Mouse (Mus musculus) embryo, embryonic 10 days (tissue): ENCODE data around the gene Ube2i.

Experiments
- DNase-seq: peaks from one replicate; pipeline ENCODE4 v3.0.0-alpha.2; 2015; ENCODE audit warnings: low spot score

The Ube2i gene

DNA sequence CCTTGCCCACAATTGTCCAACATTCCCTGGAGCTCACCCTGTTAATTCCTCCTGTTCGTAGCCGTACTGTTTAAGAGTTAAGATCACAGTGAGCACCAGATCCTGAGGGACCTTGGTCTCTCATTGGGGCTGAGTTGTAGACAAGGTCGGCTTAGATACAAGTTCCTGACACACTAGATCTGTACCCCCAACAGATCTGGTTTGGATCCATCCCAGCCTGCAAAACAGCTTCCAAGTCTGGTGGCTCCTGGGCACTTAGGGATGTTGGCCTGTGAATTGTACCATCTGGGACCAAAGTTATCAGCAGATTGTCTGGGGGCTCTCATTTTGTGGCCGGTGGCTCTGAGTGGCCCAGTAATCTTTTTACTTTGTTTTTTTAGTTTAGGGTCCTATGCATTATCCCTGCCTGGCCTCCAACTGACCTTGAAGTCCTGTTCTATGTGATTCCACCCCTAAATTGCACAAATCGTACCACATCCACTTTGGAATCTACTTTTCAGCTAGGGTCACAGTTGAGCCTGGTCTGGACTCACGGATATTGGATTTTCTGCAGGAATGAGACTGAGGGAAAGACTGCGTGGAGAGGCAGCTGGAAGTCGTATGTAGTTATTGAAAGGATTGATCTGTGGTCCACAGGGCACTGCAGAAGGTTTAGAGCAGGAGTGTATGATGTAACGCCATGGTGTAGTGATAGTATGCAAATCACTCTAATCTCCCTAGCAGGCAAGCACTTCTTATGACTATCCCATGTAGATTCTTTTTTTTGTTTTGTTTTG, at the start of gene Ube2i:
Gene Ube2i (minus strand): TSS at position 52 of the 776 bp plus-strand sequence.
- no peak for DNase-seq

DNA sequence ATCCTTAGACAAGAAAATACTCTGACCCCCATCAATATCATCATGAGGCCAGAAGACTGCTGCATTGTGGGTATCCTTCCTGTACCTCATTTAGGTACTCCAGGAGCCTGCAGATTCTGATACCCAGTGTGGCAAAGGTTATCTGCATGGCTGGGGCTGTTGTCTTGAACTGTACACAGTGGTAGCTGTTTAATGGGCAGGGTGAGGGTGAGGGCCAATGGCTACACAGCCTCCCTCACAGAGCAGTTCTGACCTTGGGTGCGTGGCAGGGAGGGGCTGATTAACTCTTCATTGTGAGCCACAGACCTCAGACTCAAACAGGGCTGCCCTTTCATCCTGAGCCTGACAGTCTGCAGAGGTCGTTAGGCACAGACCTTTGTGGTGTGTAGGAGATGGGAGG, 48.5 kb upstream of the Ube2i start:
- DNase-seq = no peak

DNA sequence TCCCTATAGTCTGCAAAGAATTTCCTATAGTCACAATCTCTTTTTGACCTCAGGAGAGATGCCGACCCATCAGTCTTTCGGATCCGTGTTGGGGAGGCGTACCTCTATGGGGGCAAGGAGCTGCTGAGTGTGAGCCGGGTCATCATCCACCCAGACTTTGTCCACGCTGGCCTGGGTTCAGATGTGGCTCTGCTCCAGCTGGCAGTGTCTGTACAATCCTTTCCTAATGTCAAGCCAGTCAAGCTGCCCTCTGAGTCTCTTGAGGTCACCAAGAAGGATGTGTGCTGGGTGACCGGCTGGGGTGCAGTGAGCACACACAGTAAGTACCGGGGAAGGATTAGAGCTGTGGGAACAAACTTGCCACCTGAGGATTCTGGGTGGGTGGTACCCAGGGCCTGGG, 46.4 kb upstream of the Ube2i start:
- no peak for DNase-seq

DNA sequence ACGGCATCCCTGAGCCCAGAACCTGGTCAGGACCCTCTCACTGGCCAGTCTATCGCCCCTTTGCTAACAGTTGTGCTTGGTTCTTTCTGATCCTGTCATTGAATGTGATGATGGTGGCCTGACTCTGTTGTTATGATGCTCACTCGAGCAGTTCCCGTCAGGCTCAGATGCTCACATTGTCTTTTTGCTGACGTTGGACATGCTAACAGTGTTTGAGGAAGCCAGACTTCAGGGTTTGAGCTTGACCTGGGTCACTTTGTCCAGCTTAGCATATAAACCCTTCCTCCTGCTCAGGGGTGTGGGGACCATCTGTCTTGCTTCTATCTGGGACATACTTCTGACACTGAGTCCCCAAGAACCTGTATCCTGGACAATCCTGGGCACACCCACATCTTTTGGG, 43.9 kb upstream of the Ube2i start, which contains the start of gene Prss29:
Gene Prss29 (plus strand): TSS at position 301 of the 400 bp plus-strand sequence.
- no peak for DNase-seq

DNA sequence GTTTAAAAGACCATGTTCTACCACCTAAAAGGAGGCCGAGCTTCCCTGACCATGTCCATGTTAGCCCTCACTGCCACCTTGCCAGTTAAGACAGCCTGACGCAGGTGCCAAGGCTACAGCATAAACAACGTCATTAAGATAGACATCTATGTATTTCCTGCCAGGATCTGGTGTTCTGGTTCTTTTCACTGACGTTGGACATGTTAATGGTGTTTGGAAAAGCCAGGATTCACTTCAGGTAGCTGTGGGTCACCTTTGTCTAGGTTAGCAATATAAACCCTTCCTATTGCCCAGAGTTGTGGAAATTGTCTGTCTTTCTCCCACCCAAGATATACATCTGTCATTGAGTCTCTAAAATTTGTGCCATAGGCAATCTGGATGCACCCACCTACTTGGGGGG, 33.9 kb upstream of the Ube2i start, which contains the start of gene Prss28:
Gene Prss28 (plus strand): TSS at position 301 of the 400 bp plus-strand sequence.
- no peak for DNase-seq

DNA sequence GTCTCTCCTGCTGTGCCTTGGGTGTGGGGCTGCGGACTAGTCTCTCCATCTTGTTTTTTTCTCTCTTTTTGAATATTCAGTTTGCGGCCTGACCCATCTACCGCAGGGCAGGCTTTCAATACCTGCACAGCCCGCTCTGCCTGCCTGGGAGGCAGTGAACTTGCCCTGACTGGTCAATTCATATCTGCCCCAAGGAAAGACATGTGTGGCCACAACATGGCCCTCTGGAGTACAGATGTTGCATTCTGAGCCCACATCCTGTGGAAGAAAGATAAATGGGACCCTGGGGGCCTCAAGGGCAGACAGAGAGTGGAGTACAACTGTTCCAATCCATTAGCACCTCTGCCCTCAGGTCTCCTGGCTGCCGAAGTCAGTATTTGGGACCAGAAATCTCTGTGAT, 23.7 kb upstream of the Ube2i start, which contains the start of gene Prss34:
Gene Prss34 (plus strand): TSS at position 301 of the 400 bp plus-strand sequence.
- DNase-seq = no peak

DNA sequence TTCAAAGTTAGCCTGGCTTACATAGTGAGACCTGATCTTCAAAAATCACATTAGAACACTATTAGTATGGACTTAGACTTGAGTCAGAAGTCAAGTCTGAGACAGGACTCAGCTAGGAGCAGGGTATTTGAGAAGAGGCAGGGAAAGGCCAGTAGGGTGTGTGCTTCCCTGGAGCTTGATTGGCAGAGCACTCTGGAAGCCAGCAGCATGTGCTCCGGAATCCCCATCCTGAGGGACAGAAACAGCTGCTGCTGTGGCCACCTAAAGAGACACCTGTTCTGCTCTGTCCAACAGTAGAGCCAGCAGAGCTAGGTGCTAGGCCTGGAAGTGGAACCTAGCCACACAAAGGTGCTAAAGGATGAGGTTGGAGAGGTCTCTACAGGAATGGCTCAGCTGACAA, 19.7 kb upstream of the Ube2i start:
- no peak for DNase-seq

DNA sequence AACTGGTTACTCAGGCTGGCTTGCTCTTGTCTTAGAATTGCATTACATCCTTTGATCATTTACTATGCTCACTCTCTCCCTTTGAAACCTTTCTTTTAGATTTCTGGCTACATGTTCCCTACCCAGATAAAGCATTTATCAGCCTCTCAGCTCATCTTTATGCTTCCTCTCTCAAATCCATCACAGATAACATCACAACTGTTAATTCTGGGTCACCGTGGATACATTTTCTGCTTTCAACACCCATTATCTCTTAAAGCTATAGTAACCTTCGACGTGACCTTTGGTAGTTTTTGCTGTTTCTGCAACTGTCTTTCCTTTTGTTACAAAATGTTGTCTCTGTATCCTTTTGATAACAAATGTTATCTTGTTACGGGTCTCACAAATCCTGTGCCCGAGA, 19.1 kb upstream of the Ube2i start:
- DNase-seq = no peak

DNA sequence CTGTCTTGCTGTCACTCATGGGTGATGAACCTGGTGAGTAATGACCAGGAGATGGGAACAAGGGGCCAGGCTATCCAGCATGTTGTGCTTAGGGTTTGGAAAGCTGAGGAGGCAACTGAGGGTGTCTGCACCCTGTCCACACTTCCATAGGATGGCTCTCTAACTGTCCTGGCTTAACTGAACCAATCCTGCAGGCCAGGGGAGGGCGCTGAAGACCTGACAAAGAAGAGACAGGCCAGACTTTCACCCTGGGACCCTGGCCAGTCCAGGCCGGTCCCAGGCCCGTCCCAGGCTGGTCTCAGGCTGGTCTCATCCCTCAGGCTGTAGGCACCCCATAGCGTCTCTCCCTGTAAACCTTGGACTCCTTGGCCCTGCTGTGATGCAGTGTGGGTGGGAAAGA, 16.0 kb upstream of the Ube2i start:
- DNase-seq = no peak

DNA sequence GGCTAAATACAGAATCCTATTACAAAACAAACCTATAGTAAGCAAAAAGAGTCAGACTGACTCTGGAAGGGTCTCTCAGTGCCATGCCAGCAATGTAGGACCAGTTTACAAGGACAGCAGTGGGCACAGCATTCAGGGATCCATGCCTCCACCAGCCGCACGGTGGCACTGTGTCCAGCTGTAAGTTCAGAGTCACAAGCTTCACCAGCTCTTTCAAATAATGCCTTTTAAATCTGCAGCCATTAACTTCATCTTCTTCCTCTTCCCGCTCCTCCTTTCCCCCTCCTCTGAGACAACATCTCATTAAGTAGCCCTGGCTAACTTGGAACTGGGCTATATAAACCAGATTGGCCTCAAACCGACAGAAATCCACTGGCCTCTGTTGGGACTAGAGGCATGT, 14.4 kb upstream of the Ube2i start:
- peak; percentile 80 for DNase-seq

DNA sequence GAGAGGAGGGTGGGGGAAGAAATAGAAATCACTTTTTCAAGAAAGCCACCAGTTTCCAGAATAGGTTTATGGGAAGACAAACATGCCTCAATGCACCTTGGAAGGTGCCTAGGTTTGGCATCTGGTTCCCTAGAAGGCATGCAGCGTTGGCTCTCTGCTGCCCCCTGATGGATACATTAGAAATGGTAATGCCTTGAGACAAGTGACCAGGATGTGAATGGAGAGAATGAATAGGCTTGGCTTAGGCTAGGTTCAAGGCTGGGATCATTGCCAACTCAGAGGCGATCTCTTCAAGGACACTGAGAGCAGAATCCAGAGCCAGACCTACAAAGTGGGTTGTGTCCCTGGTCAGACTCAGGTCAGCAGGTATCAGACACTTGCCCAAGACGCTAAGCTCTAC, 10.6 kb upstream of the Ube2i start:
- DNase-seq = peak; percentile 86

DNA sequence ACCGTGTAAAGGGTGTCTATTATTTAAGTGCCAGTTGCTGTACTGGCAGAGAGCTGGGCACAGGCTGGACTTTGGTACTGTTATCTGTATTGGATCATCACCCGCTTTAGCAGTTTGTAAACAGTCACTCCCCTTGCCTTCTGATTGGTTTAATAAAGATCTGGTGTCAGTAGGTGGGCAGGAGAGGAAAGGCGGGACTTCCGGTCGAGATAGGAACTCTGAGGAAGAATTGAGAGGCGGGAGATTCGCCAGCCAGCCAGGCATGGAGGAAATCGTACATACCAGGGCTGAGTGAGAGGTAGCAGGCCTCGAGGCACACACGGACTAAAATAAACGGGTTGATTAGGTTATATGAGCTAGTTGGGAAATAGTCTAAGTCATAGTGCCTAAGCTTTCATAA, 7.7 kb upstream of the Ube2i start:
- DNase-seq = no peak

DNA sequence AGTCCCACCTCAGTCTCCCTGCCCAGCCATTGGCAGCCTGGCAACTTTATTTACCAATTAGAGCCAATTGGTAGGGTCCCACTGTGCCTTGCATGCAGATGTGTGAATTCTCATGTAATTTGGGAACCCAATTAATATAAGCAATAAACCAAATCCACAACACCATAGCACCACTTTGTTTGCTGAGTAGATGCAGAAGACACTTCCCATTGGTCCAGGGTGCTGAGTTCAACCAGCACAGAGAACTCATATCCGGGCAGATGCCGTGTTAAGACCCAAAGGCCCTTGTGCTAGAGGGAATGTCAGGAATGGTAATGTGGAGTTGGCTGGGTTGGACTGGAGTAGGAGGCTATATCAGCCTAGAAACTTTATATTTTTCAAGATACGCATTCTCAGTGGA, 1.4 kb upstream of the Ube2i start:
- no peak for DNase-seq

DNA sequence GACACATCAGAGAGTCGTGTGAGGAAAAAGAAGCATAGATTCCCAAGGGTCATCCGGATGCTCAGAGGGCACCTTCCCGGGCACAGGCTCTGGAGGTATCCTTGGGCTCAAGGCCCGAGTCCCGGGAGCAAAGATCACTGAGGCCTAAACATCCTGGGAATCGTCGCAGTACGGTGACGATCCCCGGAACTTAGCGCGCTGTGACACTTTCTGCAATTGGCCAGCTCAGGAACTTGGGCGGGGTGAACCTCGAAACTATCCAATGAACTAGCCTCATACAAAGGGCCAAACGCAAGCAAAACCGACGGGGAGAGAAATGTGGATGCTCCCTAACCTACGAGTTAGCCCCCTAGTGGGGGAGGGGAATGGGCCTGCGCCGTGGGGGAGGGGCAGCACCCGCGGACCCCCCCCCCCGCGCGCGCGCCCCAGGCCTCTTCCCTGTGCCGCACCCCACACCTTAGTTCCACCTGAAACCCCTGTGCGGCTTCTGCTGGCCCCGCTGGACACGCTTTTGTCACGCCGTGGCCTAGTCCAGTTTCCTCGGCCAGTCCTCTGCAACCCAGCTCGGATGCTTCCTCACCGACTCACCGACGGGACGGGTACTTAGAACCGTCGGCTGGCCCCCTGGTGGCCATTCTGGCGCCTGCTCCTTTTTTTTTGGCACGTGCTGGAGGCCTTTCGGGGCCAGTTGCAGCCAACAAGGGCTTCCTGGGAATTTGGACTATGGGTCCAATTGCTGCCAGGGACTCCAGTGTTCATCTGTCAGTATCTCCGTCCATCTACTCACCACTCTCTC, 518 bp downstream of the Ube2i start:
- peak; percentile 97 for DNase-seq

DNA sequence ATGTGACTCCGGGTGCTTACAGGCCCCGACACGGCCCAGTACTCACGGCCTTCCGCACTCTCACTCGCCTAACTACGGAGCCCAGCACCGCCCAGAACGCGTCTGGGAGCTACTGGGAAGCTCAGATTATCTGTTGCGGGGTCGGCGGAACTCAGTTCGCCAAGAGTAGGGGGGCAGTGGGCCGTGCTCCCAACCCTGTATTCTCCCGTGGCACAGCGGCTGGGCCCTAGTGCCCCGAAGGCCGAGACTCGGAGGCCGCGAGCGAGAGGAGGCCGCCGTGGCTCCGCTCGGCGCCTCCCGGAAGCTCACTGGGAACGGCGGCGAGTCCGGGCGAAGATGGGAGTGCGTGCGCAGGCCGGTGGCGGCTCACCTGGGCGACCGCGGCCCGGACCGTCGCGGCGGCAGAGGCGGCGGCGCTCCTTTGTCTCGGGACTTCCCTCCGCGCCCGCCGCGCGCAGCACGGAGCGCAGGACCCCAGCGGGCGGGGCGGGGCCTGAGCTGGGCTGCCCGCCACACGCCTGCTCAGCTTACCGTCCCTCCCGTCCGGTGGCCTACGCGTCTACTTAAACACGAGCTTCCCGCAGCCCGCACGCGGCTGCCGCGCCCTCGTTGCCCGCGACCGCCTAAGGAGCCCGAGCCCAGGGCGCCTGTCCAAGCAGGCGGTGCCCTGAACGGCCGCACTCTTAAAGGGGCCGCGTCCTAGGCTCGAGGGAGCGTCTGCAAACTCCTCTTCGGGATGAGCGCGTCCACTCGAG, 1.3 kb downstream of the Ube2i start:
- DNase-seq = peak; percentile 93

DNA sequence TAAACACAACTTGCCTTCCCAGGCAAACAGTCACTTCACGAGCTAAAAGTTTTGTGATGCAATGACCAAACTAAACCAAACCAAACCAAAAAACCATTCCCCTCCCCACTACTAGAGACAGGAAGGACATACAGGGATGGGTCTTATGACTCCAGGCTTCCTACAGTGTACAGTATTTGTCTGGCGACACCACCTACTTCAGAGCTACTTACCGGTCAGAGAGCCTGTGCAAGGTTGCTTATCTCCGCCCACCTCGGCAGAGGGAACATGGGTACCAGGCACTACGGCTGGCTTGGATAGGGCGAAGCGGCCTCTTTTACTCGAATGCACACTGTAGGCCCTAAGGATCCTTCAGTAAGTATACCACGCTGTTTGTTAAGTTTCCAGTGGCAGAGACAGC, 2.1 kb downstream of the Ube2i start:
- no peak for DNase-seq

DNA sequence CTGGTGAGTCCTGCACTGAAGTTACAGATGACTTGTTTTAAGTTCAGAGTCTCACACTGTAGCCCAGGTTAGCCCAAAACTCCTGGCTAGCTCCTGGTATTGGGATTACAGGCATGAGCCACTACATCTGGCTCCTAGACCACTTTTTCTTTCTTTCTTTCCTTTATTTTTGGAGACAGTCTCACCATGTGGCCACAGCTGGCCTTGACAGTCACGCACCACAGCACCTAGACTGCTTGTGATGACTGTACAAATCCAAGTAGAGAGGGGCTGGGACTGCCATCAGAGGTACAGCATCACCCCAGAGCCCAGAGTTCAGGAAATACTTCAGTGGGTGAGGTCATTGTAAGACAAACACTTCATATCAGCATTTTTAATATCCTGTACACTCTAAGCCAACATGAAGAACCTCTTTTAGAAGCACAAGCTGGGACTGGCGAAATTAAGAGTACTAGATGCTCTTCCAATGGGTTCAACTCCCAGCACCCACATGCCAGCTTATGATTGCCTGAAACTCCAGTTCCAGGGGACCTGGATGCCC, 3.6 kb downstream of the Ube2i start:
- DNase-seq = no peak

DNA sequence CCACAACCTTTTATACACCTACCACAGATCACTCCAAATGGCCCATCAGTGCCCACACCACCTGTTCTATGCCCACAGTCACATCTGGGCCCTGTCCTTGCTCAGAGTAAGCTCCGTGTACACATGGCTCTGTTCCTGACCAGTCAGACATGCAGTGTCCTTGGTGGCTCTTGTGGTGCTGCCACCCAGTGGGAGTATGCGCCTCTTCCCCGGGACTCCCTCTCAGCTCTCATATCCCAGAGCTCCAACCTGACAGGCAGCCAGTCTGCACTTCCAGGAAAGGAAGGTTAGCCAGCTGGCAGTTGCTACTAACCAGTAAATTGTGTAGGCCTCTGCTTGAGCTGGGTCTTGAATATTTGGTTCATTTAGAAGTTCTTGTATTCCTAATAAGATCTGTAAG, 10.0 kb downstream of the Ube2i start:
- DNase-seq = no peak

DNA sequence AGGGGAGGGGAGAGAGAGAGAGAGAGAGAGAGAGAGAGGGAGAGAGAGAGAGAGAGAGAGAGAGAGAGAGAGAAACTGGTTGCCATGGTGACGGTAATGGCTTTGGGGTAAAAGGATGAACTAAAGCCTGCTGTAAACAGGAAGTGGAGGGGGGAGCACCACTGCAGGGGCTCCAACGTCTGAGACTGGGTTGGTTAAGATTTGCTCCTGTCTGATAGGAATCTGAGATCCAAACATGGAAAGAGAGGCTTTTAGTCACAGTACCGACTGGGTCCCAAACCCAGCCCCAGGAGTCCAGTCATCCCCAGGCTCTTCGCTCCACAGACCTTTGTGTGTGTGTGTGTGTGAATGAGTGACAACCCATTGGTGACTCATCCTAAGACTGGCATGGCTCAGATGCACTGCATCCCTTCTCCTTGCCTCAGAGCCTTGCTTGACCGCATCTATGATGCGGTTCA, 16.6 kb downstream of the Ube2i start:
- no peak for DNase-seq

DNA sequence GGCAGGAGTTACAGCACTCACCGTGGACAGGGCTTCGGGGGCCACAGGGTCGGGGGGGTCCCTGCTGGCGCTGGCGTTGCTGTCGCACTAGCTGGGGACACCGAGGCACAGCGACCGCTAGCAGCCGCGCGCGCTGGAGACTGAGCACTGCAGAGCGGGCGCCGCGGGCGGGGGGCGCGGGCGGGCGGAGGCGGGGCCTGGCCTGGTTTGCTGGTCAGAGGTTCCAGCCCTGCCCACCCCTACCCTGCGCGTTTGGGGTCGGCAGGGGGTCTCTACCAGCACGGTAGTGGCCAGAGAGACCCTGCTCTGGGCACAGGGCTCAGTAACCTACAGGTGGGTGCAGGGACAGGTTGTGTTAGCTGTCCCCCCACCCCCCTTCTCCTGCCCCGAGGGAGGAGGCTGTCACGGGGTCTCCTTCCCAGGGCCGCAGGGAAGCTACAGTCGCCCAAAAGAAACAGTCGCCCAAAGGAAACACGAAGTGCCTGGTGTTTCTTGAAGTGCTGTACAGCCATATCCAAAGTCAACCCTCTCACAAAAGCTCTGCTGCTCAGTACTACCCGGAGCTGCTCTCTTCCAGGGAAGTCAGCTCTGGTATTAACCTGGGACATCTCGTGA, 18.2 kb downstream of the Ube2i start, which contains the start of gene Baiap3:
Gene Baiap3 (minus strand): TSS at position 225 of the 615 bp plus-strand sequence.
- DNase-seq = peak; percentile 50

DNA sequence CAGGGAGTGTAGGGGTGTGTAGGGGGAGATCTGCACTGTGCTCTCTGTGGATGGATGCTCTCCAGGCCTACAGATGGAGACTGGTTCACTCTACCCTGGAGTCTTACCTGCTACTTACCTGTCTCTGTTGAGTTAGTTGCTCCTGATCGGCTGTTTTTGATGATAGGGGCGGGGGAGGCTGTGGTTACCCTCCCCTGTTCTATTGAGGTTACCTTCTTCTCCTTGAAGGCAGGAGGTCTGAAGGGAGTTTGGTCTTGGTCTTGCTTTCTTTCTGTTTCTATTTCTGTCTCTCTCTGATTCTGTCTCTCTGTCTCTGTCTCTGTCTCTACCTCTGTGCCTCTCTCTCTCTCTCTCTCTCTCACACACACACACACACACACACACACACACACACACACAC, 19.3 kb downstream of the Ube2i start:
- no peak for DNase-seq

DNA sequence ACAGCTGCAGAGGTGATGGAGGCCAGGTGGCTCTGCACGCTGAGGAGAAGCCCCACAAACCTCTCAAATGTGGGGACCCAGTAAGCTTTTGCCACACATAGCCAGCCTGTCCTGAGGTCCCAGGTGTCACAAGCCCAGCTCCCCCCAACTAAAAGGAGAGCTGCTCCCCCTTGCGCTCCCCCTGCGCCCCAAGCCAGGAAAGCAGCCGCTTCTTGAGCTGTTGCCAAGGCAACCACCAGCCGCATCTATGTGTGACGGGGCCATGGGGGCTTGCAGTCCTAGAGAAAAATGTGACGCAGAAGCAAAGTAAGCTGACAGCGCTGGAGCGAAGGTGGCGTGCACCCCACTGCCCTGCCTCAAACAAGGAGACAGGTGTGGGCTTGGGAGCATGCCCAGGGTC, 20.7 kb downstream of the Ube2i start:
- no peak for DNase-seq
